Mouse (Mus musculus) left cerebral cortex, adult 18-20 months (tissue): Measurements from ENCODE around the gene Bcan. TPM values are rescaled to one million over a fixed set of nuclear protein-coding genes. Genes with fewer than 3 reads are reported as not detected.

Source experiments
- DNase-seq, 2 experiments: peaks; one replicate each; pipeline ENCODE4 v3.0.0; 2021 to 2022; ENCODE audit warnings: low spot score in 2 of 2, mixed read lengths in 1 of 2
- total RNA-seq, 2 experiments: library from RNA; stranded (reverse); gene quantifications; 2 replicates each; pipeline ENCODE4 v1.2.3; 2021

The Bcan gene
- total RNA-seq, 2 experiments from 2014 or later, result 221 to 244 TPM

GRCm38 (mm10) chr3:87947056-87947810 is 52.8 kb downstream of the Bcan start:
- peak; percentile 17 to 27 for DNase-seq

- no peak for DNase-seq
Observed at GRCm38 (mm10) chr3:87946541-87946860, 53.5 kb downstream of the Bcan start.

GRCm38 (mm10) chr3:87945781-87946540 is 54.1 kb downstream of the Bcan start:
- DNase-seq, result no peak

GRCm38 (mm10) chr3:87944838-87945600 is 55.0 kb downstream of the Bcan start:
- no peak for DNase-seq

- no peak for DNase-seq
Observed at GRCm38 (mm10) chr3:87943586-87943985, 56.4 kb downstream of the Bcan start.

- no peak for DNase-seq
Observed at GRCm38 (mm10) chr3:87942471-87942870, 57.6 kb downstream of the Bcan start.

GRCm38 (mm10) chr3:87940611-87941010 is 59.4 kb downstream of the Bcan start:
- DNase-seq, result no peak

Other genes starting within 250 kb of the Bcan start
- under 1 TPM; 0.49 to 0.95 TPM for gene Ntrk1, start 205.1 kb downstream of the Bcan start, total RNA-seq
- gene Insrr, start 203.3 kb downstream of the Bcan start, total RNA-seq, result under 1 TPM; 0.72 to 0.96 TPM
- gene Pear1, start 175.9 kb downstream of the Bcan start, total RNA-seq, result 1 to 10 TPM; 7.0 to 7.5 TPM
- gene Sh2d2a, start 153.5 kb downstream of the Bcan start, total RNA-seq, result not detected
- gene Prcc, start 114.6 kb downstream of the Bcan start, total RNA-seq, result 10 to 100 TPM; 58.4 to 59.5 TPM
- 100 to 1,000 TPM; 154 TPM for gene Hdgf, start 93.9 kb downstream of the Bcan start, total RNA-seq
- 10 to 100 TPM; 53.6 to 53.7 TPM for gene Mrpl24, start 80.7 kb downstream of the Bcan start, total RNA-seq
- 10 to 100 TPM; 13.4 to 14.0 TPM for gene Isg20l2, start 69.9 kb downstream of the Bcan start, total RNA-seq
- 10 to 100 TPM; 19.2 to 21.2 TPM for gene Rrnad1, start 69.5 kb downstream of the Bcan start, total RNA-seq
- 1 to 10 TPM; 7.9 to 8.4 TPM for gene Crabp2, start 51.6 kb downstream of the Bcan start, total RNA-seq
- 1 to 10 TPM; 4.6 to 9.5 TPM for gene Nes, start 29.2 kb downstream of the Bcan start, total RNA-seq
- 10 to 100 TPM; 22.6 to 24.1 TPM for gene Hapln2, start 27.4 kb upstream of the Bcan start, total RNA-seq
- 10 to 100 TPM; 14.8 to 19.5 TPM for gene Gpatch4, start 42.9 kb upstream of the Bcan start, total RNA-seq
- 10 to 100 TPM; 76.2 to 77.0 TPM for gene Naxe, start 58.3 kb upstream of the Bcan start, total RNA-seq
- not detected for gene Ttc24, start 78.1 kb upstream of the Bcan start, total RNA-seq
- under 1 TPM; 0.16 to 0.30 TPM for gene Iqgap3, start 81.7 kb upstream of the Bcan start, total RNA-seq
- gene Mef2d, start 142.1 kb upstream of the Bcan start, total RNA-seq, result 100 to 1,000 TPM; 210 to 213 TPM